Mouse (Mus musculus): ENCODE measurements around the gene Blmh. TPM values are rescaled to one million over a fixed set of nuclear protein-coding genes. Genes with fewer than 3 reads are reported as not detected.
A peak's percentile ranks its signal among the peaks of the same experiment; 100 is the strongest.

Blmh gene
- 18.8 and 20.2 TPM in 2 replicates for polyA plus RNA-seq (2012; rRNA removed)

- 12% methylated on average over 6 of the region's 6 CpGs for WGBS
- no peak for DNase-seq (ENCODE audit: low read depth, low spot score)
These were observed at the start of gene Blmh for GRCm38 (mm10) chr11:76924759-76925236. Gene Blmh, plus strand, starts transcription at chr11:76924809.

- 82% methylated on average over 5 of the region's 5 CpGs for WGBS
These were observed 44.8 kb upstream of the Blmh start for GRCm38 (mm10) chr11:76879816-76880215.

GRCm38 (mm10) chr11:76884451-76884850 is 40.2 kb upstream of the Blmh start:
- WGBS = 19% methylated on average over 5 of the region's 5 CpGs
- DNase-seq (ENCODE audit: low read depth, low spot score) = no peak

More at GRCm38 (mm10) chr11:76879816-76880215, 44.8 kb upstream of the Blmh start:
- DNase-seq (ENCODE audit: low read depth, low spot score) = no peak

GRCm38 (mm10) chr11:76889339-76890164 is 35.1 kb upstream of the Blmh start:
- DNase-seq (ENCODE audit: low read depth, low spot score) = peak; percentile 78
- WGBS = 20% methylated on average over 10 of the region's 10 CpGs

GRCm38 (mm10) chr11:76891171-76891570 is 33.4 kb upstream of the Blmh start:
- no peak for DNase-seq (ENCODE audit: low read depth, low spot score)
- WGBS = 83% methylated on average over 7 of the region's 7 CpGs

- no peak for DNase-seq (ENCODE audit: low read depth, low spot score)
- WGBS = 73% methylated on average over 4 of the region's 4 CpGs
These were observed 32.8 kb upstream of the Blmh start for GRCm38 (mm10) chr11:76891738-76892349.

GRCm38 (mm10) chr11:76892972-76893371 is 31.6 kb upstream of the Blmh start:
- WGBS = 28% methylated on average over 3 of the region's 3 CpGs
- no peak for DNase-seq (ENCODE audit: low read depth, low spot score)

- no peak for DNase-seq (ENCODE audit: low read depth, low spot score)
- 6% methylated on average over 4 of the region's 4 CpGs for WGBS
These were observed 31.0 kb upstream of the Blmh start for GRCm38 (mm10) chr11:76893570-76893969.

GRCm38 (mm10) chr11:76894240-76894639 is 30.4 kb upstream of the Blmh start:
- DNase-seq (ENCODE audit: low read depth, low spot score) = no peak
- 22% methylated on average over 5 of the region's 5 CpGs for WGBS

- WGBS = 28% methylated on average over 6 of the region's 6 CpGs
- no peak for DNase-seq (ENCODE audit: low read depth, low spot score)
These were observed 28.2 kb upstream of the Blmh start for GRCm38 (mm10) chr11:76896360-76896759.

GRCm38 (mm10) chr11:76897126-76897525 is 27.5 kb upstream of the Blmh start:
- WGBS = 36% methylated on average over 1 of the region's 1 CpGs
- no peak for DNase-seq (ENCODE audit: low read depth, low spot score)

- DNase-seq (ENCODE audit: low read depth, low spot score) = no peak
- WGBS = 39% methylated on average over 3 of the region's 3 CpGs
These were observed 26.7 kb upstream of the Blmh start for GRCm38 (mm10) chr11:76897871-76898270.

GRCm38 (mm10) chr11:76898751-76899150 is 25.9 kb upstream of the Blmh start:
- no peak for DNase-seq (ENCODE audit: low read depth, low spot score)
- 71% methylated on average over 3 of the region's 3 CpGs for WGBS

- WGBS = 49% methylated on average over 5 of the region's 5 CpGs
- no peak for DNase-seq (ENCODE audit: low read depth, low spot score)
These were observed 24.6 kb upstream of the Blmh start for GRCm38 (mm10) chr11:76899758-76900738.

GRCm38 (mm10) chr11:76901579-76902361 is 22.8 kb upstream of the Blmh start, which contains the start of gene Tmigd1:
Gene Tmigd1, plus strand, starts transcription at chr11:76902159.
- no peak for DNase-seq (ENCODE audit: low read depth, low spot score)
- WGBS = 28% methylated on average over 7 of the region's 7 CpGs

GRCm38 (mm10) chr11:76904340-76904739 is 20.3 kb upstream of the Blmh start:
- no peak for DNase-seq (ENCODE audit: low read depth, low spot score)
- 42% methylated on average over 2 of the region's 2 CpGs for WGBS

- DNase-seq (ENCODE audit: low read depth, low spot score) = no peak
- 34% methylated on average over 7 of the region's 7 CpGs for WGBS
These were observed 16.0 kb upstream of the Blmh start for GRCm38 (mm10) chr11:76908651-76909050.

- DNase-seq (ENCODE audit: low read depth, low spot score) = no peak
These were observed 13.1 kb upstream of the Blmh start for GRCm38 (mm10) chr11:76911325-76912054.

More at GRCm38 (mm10) chr11:76911325-76912054, 13.1 kb upstream of the Blmh start:
- WGBS = 37% methylated on average over 3 of the region's 3 CpGs
